Mouse (Mus musculus): ENCODE measurements around the gene Ccdc69.

The Ccdc69 gene

DNA sequence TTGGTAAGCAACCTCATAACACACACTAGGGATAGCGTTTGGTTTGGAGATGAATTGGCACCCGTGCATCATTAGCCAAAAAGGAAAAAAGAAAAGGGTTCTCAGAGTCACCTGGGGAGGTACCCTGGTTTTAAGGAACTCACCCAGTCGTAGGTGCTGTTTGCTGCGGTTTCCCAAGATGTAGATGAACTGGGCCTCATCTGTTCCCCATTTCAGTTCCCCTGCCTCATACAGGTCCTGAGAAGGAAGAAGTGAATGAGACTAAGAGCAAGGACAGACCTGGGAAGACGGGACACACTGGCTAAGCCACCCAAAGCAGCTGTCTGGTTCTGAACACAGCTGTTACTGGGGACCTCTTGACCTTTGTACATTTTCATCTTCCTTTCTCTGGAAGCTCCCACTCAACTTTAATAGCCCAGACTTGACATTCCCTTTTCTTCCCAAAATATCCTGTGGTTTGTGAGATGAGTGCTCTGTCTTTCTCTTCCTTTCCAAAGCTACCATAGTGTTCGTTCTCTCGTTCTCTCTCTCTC lies 72.9 kb downstream of the Ccdc69 start:
- DNase-seq: no peak

All from retina, postnatal 1 day (tissue).